Mouse (Mus musculus): ENCODE measurements around the gene Kifc3. TPM values are rescaled to one million over a fixed set of nuclear protein-coding genes. Genes with fewer than 3 reads are reported as not detected.

Kifc3 gene
- 20.9 and 21.1 TPM in 2 replicates for polyA plus RNA-seq (2015; fragmentation: Nextera tagmentation; extraction: Ambion mirVana)

DNA sequence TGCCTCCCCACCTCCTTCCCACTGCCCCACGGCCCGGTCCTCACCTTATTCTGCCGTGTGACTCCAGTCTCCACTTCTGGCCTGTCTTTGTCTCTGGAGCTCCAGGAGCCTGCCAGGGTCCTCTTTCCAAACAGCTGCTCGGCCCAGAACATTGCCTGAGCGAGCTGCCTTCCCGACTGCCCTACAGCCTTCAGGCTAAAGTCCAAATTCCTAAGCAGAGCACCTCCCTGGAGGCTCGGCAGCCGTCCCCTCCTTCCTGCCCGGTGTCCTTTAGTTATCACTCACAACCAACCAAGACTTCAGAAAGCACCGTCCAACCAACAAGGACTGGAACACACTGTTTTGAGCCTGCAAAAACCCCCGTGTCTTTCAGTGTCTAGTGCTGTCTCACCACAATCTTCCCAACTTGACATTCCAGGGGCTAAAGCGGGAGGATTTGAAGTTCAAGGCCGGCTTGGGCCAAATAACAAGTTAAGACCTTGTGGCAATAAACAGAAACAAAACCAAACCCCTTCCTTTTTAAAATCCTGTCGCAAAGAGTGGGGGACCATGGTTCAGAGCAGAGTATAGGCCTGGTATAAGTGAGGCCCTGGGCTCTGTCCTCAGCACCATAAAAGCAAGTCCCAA is at the start of gene Kifc3:
Kifc3 (minus strand) TSS at position 164 of the 627 bp plus-strand sequence.
- Histone ChIP-seq H3K4me3 (ENCODE audit: low read depth, low read length) (peak within 1 kb of the TSS; percentile 26), H3K4me1 (replicated peaks; ENCODE audit: control insufficient read depth, insufficient read depth, low read length) (no peaks in the 10 kb centered on the region), H3K4me2 (replicated peaks; ENCODE audit: low read depth) (peak within 1 kb of the TSS; percentile 57), H3K9ac (ENCODE audit: low read depth, low read length) (0 out of 2 replicates have a peak within 1 kb of the TSS, but pooled peaks have one; percentile 28), H3K36me3 (ENCODE audit: control insufficient read depth, insufficient read depth) (no peaks in the 10 kb centered on the region), H3K27ac (ENCODE audit: low read depth, low read length) (0 out of 2 replicates have a peak within 1 kb of the TSS, but pooled peaks have one; percentile 41), H3K9me3 (ENCODE audit: control insufficient read depth) (no peaks in the 10 kb centered on the region), H3K27me3 (replicated peaks; ENCODE audit: control insufficient read depth, insufficient read depth, low read length) (no peaks in the 10 kb centered on the region)
- no peak for TF ChIP-seq CTCF (IDR thresholded peaks at IDR 0.05; ENCODE audit: low read depth)
- 32% methylated on average over 14 of the region's 14 CpGs for WGBS
- ATAC-seq = peak; percentile 88

DNA sequence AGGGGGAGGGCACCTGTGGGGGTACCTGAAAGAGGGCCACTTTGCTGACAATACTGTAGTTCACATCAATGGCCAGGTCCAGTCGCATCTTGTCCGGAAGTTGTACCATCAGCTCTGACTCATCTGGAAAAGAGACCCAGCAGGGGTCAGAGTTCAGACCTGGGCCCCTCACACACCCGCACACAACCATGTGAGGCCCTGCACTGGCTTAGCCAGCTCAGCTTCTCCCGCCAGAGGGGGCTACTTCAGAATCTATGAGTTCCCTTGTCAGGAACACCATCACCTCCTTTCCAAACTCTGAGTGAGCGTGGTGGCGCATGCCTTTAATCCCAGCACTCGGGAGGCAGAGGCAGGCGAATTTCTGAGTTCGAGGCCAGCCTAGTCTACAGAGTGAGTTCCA is 49.4 kb upstream of the Kifc3 start:
- Histone ChIP-seq H3K36me3 (ENCODE audit: control insufficient read depth, insufficient read depth) (no peaks in the 10 kb centered on the region), H3K9ac (ENCODE audit: low read depth, low read length) (no peak overlapping the region), H3K4me3 (ENCODE audit: low read depth, low read length) (no peak overlapping the region), H3K4me2 (replicated peaks; ENCODE audit: low read depth) (no peak overlapping the region), H3K4me1 (replicated peaks; ENCODE audit: control insufficient read depth, insufficient read depth, low read length) (no peaks in the 10 kb centered on the region), H3K9me3 (ENCODE audit: control insufficient read depth) (no peaks in the 10 kb centered on the region), H3K27ac (ENCODE audit: low read depth, low read length) (no peak overlapping the region), H3K27me3 (replicated peaks; ENCODE audit: control insufficient read depth, insufficient read depth, low read length) (no peaks in the 10 kb centered on the region)
- ATAC-seq = 0 out of 2 replicates have a peak, but pooled peaks have one; percentile 28
- WGBS = 58% methylated on average over 9 of the region's 9 CpGs
- TF ChIP-seq CTCF (IDR thresholded peaks at IDR 0.05; ENCODE audit: low read depth) = peak; percentile 34; the same call in 1 of the 2 replicates

DNA sequence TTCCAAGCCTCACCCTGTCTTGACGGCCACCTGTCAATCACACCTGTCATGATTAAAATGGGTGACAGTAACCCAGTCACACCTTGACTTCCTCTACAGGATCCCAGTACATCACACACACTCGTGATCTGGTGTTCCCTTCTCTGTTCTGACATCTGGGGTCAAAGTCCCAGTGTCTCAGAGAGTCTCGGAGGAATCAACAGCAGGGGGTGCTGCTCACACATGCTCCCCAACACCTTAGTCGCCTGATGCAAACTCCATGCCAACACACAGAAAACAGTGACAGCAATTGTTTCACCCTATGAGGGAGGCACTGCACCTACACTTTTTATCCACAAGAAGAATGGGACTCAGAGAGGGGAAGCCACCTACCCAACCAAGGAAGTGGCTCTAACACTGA is 47.2 kb upstream of the Kifc3 start:
- H3K4me1 ChIP-seq (replicated peaks; ENCODE audit: control insufficient read depth, insufficient read depth, low read length) = 0 out of 2 replicates have a peak, but pooled peaks cover under 1% of the 10 kb centered on the region
- WGBS = 40% methylated on average over 4 of the region's 4 CpGs
- no peak overlapping the region for H3K27ac ChIP-seq (ENCODE audit: low read depth, low read length)
- TF ChIP-seq CTCF (IDR thresholded peaks at IDR 0.05; ENCODE audit: low read depth) = peak; percentile 77
- peak; percentile 69 for ATAC-seq
- no peaks in the 10 kb centered on the region for H3K27me3 ChIP-seq (replicated peaks; ENCODE audit: control insufficient read depth, insufficient read depth, low read length)
- H3K9ac ChIP-seq (ENCODE audit: low read depth, low read length) = no peak overlapping the region
- no peak overlapping the region for H3K4me3 ChIP-seq (ENCODE audit: low read depth, low read length)
- H3K9me3 ChIP-seq (ENCODE audit: control insufficient read depth) = no peaks in the 10 kb centered on the region
- H3K4me2 ChIP-seq (replicated peaks; ENCODE audit: low read depth) = no peak overlapping the region
- no peaks in the 10 kb centered on the region for H3K36me3 ChIP-seq (ENCODE audit: control insufficient read depth, insufficient read depth)

DNA sequence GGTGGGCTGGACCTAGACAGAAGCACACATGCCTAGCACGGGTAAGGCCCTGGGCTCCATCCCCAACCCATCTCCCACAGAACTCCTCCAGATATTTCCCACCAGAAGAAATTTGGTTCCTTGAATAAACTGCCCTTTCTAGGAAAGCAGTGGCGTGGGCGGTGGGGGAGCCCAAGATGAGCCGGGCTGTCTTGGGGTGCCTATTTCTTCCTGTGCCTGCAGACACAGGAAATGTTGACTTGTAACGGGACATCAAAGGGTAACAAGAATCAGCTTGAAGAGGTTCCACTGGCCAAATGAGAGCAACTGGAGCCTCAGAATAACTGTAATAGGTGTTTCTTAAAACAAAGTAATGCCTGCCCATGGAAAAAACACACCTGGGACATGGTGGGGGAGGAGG is 44.7 kb upstream of the Kifc3 start:
- 80% methylated on average over 5 of the region's 5 CpGs for WGBS
- no peaks in the 10 kb centered on the region for H3K27me3 ChIP-seq (replicated peaks; ENCODE audit: control insufficient read depth, insufficient read depth, low read length)
- H3K4me1 ChIP-seq (replicated peaks; ENCODE audit: control insufficient read depth, insufficient read depth, low read length) = 0 out of 2 replicates have a peak, but pooled peaks cover 2% of the 10 kb centered on the region
- no peaks in the 10 kb centered on the region for H3K9me3 ChIP-seq (ENCODE audit: control insufficient read depth)
- H3K27ac ChIP-seq (ENCODE audit: low read depth, low read length) = no peak overlapping the region; the same call in 1 of the 2 replicates
- H3K36me3 ChIP-seq (ENCODE audit: control insufficient read depth, insufficient read depth) = no peaks in the 10 kb centered on the region
- TF ChIP-seq CTCF (IDR thresholded peaks at IDR 0.05; ENCODE audit: low read depth) = no peak
- no peak for ATAC-seq
- no peak overlapping the region for H3K9ac ChIP-seq (ENCODE audit: low read depth, low read length)
- H3K4me3 ChIP-seq (ENCODE audit: low read depth, low read length) = no peak overlapping the region
- no peak overlapping the region for H3K4me2 ChIP-seq (replicated peaks; ENCODE audit: low read depth)

DNA sequence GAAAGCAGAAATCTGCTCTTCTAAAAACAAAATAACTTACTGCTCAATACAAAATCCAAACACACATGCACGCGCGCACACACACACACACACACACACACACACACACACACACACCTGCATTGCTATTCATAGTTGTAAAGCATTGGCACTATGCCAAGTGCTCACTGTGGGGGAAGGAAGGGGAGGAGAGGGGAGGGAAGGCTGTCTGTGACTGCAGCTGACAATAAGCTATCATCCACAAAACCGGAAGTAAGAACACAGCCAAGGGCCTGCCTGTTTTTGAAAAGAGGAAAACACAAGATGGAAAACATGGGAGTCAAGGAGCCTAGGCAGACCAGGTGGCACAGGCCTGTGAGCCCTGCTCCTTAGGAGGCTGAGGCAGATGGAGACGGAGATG is 42.6 kb upstream of the Kifc3 start:
- Histone ChIP-seq H3K4me1 (replicated peaks; ENCODE audit: control insufficient read depth, insufficient read depth, low read length) (0 out of 2 replicates have a peak, but pooled peaks cover 2% of the 10 kb centered on the region), H3K9ac (ENCODE audit: low read depth, low read length) (no peak overlapping the region), H3K27me3 (replicated peaks; ENCODE audit: control insufficient read depth, insufficient read depth, low read length) (no peaks in the 10 kb centered on the region), H3K36me3 (ENCODE audit: control insufficient read depth, insufficient read depth) (no peaks in the 10 kb centered on the region), H3K4me3 (ENCODE audit: low read depth, low read length) (no peak overlapping the region), H3K27ac (ENCODE audit: low read depth, low read length) (no peak overlapping the region), H3K9me3 (ENCODE audit: control insufficient read depth) (no peaks in the 10 kb centered on the region), H3K4me2 (replicated peaks; ENCODE audit: low read depth) (no peak overlapping the region)
- 20% methylated on average over 5 of the region's 5 CpGs for WGBS
- no peak for TF ChIP-seq CTCF (IDR thresholded peaks at IDR 0.05; ENCODE audit: low read depth)
- peak; percentile 70 for ATAC-seq

DNA sequence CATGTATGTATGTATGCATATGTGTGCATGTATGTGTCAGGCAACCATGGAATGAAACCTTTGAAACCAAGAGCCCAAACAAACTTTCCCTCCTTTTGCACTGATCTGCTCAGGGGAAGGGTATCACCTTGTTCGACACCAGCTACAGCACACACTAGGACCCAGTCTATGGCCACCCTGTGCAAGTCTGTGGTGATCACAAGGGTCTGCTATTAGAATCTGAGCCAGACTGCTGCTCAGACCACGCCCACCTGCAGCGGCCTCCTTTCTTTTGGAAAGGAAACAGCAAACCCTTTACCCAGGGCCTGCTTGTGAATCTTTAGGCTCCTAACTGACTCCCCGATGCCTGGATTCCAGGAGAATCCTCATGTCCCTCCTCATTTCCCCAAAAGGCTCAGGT is 41.2 kb upstream of the Kifc3 start:
- no peak overlapping the region for H3K4me3 ChIP-seq (ENCODE audit: low read depth, low read length)
- no peak overlapping the region for H3K4me2 ChIP-seq (replicated peaks; ENCODE audit: low read depth)
- H3K36me3 ChIP-seq (ENCODE audit: control insufficient read depth, insufficient read depth) = no peaks in the 10 kb centered on the region
- 68% methylated on average over 4 of the region's 4 CpGs for WGBS
- H3K9me3 ChIP-seq (ENCODE audit: control insufficient read depth) = no peaks in the 10 kb centered on the region
- H3K27ac ChIP-seq (ENCODE audit: low read depth, low read length) = no peak overlapping the region
- H3K9ac ChIP-seq (ENCODE audit: low read depth, low read length) = peak overlapping the region; percentile 11; the same call in 1 of the 2 replicates
- no peak for ATAC-seq
- no peaks in the 10 kb centered on the region for H3K27me3 ChIP-seq (replicated peaks; ENCODE audit: control insufficient read depth, insufficient read depth, low read length)
- 0 out of 2 replicates have a peak, but pooled peaks cover 2% of the 10 kb centered on the region for H3K4me1 ChIP-seq (replicated peaks; ENCODE audit: control insufficient read depth, insufficient read depth, low read length)
- no peak for TF ChIP-seq CTCF (IDR thresholded peaks at IDR 0.05; ENCODE audit: low read depth)
